Mouse (Mus musculus) lung, adult 2 months (tissue): ENCODE measurements around the gene Creb1. TPM values are rescaled to one million over a fixed set of nuclear protein-coding genes. Genes with fewer than 3 reads are reported as not detected.

Experiments used
- DNase-seq: peaks from one replicate; pipeline ENCODE4 v3.0.0; 2022
- H3K4me1 ChIP-seq: fragments of 200-500 bp; 2 replicates; pipeline ENCODE4 v1.6.1; 2011; ENCODE audit warnings: low read length; ENCODE audit not compliant: control insufficient read depth, insufficient read depth
- H3K4me3 ChIP-seq: fragments of 200-500 bp; replicated peaks from 2 replicates; pipeline ENCODE3; 2011; ENCODE audit warnings: low read depth, mild to moderate bottlenecking, control low read depth, low read length; ENCODE audit errors: extremely low read depth
- CTCF ChIP-seq: fragments of 200-500 bp; IDR thresholded peaks from 2 replicates; pipeline ENCODE4 v1.5.1; 2011; ENCODE audit warnings: mild to moderate bottlenecking, low read length, control low read depth; ENCODE audit not compliant: insufficient read depth
- POLR2A ChIP-seq: fragments of 200-500 bp; IDR thresholded peaks from 2 replicates; pipeline ENCODE4 v1.6.1; 2011; ENCODE audit warnings: low read depth, mild to moderate bottlenecking, control low read depth, low read length, borderline replicate concordance; ENCODE audit errors: extremely low read depth
- WGBS: fragments of 180-500 bp; shearing (Covaris S2); methylation state at CpG from one replicate; pipeline ENCODE4 v1.1.7; 2018; 5-methylcytosine and 5-hydroxymethylcytosine counted together
- polyA plus RNA-seq: library from polyadenylated mRNA; depleted of rRNA; stranded (reverse); fragments of >200 nt; gene quantifications from 2 replicates; pipeline ENCODE4 v1.2.3, GENCODE M21; 2012

The Creb1 gene
- polyA plus RNA-seq, 1 experiment: 19.7 TPM

DNA sequence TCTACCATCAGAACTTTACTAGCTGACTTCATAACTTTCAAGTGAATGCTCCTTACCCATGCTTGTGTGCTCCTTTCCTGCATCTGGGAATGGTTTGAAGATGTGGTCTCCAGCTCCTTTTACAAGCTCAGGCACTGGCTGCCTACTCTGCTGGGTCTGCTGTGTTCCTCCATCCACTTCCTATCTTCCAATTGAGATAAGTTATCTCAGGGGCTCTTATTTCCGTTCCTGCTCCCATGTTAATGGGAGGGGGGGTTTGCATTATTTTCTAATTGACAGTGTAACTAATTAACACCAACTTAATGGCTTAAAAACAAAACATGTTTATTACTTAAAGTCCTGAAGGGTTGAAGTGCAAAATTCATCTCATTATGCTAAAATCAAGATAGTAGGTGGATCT is 13.1 kb upstream of the Creb1 start:
- no peak for TF ChIP-seq POLR2A
- no peak for TF ChIP-seq CTCF
- Histone ChIP-seq H3K4me3 (no peak overlapping the region), H3K4me1 (no peaks in the 10 kb centered on the region; the same call in none of the 2 replicates)
- DNase-seq: no peak
- WGBS: 47% methylated on average over 1 of the region's 1 CpGs

DNA sequence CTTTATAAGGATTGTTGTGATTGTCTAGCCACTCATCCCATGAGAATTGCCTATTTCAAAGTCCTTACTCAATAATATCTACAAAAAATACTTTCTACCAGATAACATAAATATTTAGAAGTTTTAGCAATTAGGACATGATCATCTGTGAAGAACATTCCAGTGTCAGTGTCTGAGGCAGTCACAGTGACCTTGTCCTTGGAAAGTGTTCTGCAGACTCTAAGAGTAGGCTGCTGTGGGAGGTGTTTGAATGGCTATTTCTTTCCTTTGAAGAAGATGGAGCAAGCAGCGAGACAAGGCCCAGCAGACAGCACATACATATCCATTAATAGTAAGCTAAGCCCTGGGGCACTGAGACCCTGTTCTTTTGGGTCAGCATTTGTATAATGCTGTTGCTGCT is 12.5 kb upstream of the Creb1 start:
- Histone ChIP-seq H3K4me3 (no peak overlapping the region), H3K4me1 (no peaks in the 10 kb centered on the region; the same call in none of the 2 replicates)
- TF ChIP-seq CTCF: no peak
- TF ChIP-seq POLR2A: no peak
- DNase-seq: no peak
- 71% methylated on average over 1 of the region's 1 CpGs for WGBS

DNA sequence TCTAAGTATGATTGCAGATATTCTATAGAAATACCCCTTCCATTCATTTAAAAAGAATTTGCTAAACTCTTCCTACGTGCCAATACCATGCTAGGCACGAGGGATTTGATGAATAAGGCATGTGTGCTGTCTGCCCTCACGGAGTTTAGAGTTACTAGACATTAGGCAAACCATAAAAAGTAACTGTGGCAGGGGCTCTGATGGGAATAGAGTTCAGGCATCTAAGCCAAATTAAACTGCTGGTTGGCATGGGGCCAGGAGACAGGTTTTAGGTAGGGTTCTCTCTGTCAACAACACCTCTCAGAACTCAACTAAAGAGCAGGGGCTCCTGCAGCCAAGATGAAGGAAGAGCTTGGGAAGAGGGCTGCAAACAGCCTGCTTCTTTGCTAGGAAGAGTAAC is 10.7 kb upstream of the Creb1 start:
- 69% methylated on average over 3 of the region's 3 CpGs for WGBS
- H3K4me1 ChIP-seq: no peaks in the 10 kb centered on the region; the same call in none of the 2 replicates

DNA sequence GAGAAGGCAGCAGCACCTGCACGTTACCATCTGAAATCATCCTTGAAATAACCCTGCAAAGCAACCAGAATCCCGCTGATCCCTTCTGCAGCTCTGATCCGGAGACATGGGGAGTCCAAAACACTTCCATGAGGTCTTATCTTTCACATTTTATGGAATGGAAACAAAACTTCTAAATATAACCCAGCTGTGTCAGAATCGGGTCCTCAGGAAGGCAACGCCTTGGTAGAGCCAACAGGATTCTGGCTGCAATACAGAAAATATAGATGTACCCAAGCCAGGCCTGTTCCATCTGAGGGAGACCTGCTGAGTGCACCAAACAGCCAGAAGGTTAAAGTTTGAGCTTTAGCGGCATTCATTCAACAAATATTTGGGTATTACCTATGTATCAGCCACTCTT is 9.8 kb upstream of the Creb1 start:
- Histone ChIP-seq H3K4me3 (no peak overlapping the region), H3K4me1 (no peaks in the 10 kb centered on the region; the same call in none of the 2 replicates)
- no peak for DNase-seq
- WGBS: 42% methylated on average over 6 of the region's 6 CpGs
- no peak for TF ChIP-seq CTCF
- TF ChIP-seq POLR2A: no peak

More for the DNA sequence above, 10.7 kb upstream of the Creb1 start:
- DNase-seq: no peak
- TF ChIP-seq CTCF (no peak), POLR2A (no peak)
- H3K4me3 ChIP-seq: no peak overlapping the region

DNA sequence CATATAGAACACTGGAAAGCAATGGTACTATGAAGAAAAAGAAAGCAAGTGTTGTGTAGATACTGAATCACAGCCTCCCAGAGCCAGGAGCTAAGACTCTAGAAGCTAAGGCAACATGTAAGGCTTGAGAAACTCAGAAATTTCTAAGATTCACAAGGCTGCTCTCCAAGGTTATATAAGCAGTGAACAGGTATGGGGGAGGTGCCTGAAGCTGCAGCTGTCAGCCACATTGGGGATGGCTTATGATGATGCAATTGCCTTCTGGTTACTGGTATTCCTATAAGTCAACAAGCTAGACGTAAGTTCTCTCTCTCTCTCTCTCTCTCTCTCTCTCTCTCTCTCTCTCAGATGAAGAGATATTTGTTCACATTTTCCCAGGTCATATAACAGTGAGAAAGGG is 9.3 kb upstream of the Creb1 start:
- no peak overlapping the region for H3K4me3 ChIP-seq
- 78% methylated on average over 1 of the region's 1 CpGs for WGBS
- TF ChIP-seq CTCF: no peak
- TF ChIP-seq POLR2A: no peak
- no peaks in the 10 kb centered on the region; the same call in none of the 2 replicates for H3K4me1 ChIP-seq
- DNase-seq: no peak

DNA sequence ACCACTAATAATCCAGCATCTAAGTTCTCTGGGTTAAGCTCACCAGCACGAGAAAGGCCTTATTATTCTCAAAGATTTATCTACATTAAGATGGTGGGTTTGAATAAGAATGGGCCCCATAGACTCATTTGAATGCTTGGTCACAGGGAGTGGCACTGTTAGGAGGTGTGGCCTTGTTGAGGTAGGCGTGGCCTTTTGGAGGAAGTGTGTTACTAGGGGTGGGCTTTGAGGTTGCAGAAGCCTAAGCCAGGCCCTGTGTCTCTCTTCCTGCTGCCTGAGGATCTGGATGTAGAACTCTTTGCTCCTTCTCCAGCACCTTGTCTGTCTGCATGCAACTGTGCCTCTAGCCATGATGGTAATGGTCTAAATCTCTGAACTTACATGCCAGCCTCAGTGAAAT is 7.8 kb upstream of the Creb1 start:
- DNase-seq: no peak
- TF ChIP-seq CTCF (no peak), POLR2A (no peak)
- Histone ChIP-seq H3K4me1 (no peaks in the 10 kb centered on the region), H3K4me3 (no peak overlapping the region)
- 87% methylated on average over 2 of the region's 2 CpGs for WGBS

DNA sequence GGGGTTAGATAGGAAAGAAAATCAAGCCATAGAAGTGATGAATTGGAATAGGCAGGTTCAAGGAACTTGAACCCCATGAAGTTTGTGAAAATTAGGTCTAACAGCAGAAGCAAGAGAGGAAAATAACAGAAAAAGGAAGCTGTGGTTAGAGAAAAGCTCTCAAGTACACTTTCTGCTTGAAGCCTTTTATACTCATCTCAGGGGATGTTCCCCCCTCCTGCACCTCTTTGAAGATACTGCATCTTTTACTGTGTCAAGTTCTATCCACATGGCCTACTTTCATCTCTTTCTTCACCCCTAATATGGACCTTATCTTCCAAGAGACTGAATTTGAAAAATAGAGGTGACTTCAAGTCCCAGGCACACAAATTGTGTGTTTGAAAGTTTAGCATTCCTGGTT is 4.8 kb upstream of the Creb1 start:
- TF ChIP-seq POLR2A (no peak), CTCF (no peak)
- Histone ChIP-seq H3K4me3 (no peak overlapping the region), H3K4me1 (peaks cover 7% of the 10 kb centered on the region; the same call in 1 of the 2 replicates)
- DNase-seq: no peak

DNA sequence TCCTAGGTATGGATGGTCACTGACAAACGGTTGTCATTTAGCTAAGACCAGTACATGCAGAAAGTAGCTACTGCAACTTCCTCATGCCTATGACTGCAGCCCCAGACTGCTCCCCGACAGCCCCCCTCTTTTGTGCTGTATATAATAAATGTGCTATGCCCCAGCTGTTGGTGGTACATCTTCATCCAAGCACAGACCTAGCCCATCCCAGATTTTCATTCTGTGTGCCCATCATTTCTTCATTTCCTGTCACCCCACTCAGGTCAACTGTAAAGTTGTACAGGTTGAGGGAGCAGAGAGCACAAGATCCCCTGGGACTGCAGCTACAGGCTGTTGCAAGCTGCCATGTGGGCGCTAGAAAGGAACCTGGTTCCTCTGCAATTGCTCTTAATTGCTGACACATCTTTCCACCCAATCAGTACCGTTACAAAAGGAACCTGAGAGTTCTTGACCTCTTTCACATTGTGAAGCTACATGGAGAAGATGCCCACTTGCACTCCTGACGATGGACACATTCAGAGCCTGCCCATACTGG is 2.6 kb upstream of the Creb1 start:
- DNase-seq: no peak

DNA sequence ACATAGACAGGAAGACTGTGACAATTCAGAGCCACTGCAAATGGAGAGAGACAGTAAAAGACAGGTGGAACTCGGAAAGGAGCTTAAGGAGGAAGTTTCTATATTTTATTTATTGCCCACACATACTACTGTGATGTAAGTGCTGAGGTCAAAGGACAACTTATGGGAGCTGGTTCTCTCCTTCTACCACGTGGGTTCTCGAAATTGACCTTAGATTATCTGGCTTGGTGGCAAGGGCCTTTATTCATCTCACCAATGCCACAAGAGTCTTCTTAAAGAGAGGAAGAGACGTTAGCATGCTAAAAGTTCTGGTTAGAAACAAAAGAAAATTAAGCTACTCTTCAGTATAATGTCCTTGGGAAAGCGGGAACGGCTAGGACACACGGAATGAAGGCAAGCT is 897 bp upstream of the Creb1 start:
- TF ChIP-seq CTCF (no peak), POLR2A (no peak)
- DNase-seq: no peak
- Histone ChIP-seq H3K4me3 (peak overlapping the region; percentile 79), H3K4me1 (peaks cover 12% of the 10 kb centered on the region)
- 18% methylated on average over 7 of the region's 7 CpGs for WGBS

More for the DNA sequence above, 2.6 kb upstream of the Creb1 start:
- TF ChIP-seq POLR2A (no peak), CTCF (no peak)
- peaks cover 9% of the 10 kb centered on the region for H3K4me1 ChIP-seq
- WGBS: 84% methylated on average over 5 of the region's 5 CpGs
- H3K4me3 ChIP-seq: no peak overlapping the region

DNA sequence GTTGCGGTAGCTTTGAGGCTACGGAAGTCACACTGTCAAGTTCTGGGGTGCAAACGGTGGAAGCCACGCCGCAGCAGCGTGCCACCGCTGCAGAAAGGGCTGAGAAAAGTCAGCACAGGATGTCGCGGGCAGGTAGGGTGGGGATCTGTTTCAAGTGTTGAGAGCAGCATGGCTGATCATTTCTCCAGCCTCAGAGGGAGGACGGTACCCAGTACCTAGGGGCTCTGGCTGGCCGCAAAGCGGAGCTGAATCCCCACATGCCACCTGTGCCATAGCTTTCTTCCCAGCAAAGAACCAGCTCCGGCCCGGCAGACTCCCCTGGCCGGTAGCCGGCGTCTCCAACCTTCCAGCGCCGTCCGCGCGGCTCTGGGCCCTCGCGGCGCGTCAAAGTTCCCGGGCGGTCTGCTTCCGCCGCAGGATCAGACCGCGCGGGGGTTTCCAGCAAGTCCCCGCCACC is 350 bp upstream of the Creb1 start:
- DNase-seq: no peak
- Histone ChIP-seq H3K4me1 (peaks cover 12% of the 10 kb centered on the region), H3K4me3 (peak overlapping the region; percentile 79)
- TF ChIP-seq CTCF (no peak), POLR2A (no peak)
- under 1% methylated on average over 34 of the region's 34 CpGs for WGBS
